Mouse (Mus musculus): ENCODE measurements at regions not wholly inside any gene's neighbourhood (a gene's known extent, or its start where the extent isn't known, plus 50 kb on each side); places are given as distances from the start of the nearest gene placed in this dataset.

- Histone ChIP-seq H3K36me3 (no peaks in the 10 kb centered on the region), H3K27me3 (ENCODE audit: low read depth, poor library complexity, severe bottlenecking) (no peaks in the 10 kb centered on the region), H3K9me3 (replicated peaks) (no peaks in the 10 kb centered on the region), H3K27ac (replicated peaks) (no peak overlapping the region; the same call in 1 of the 2 replicates), H3K4me3 (no peak overlapping the region), H3K4me1 (peaks cover 20% of the 10 kb centered on the region)
- 53% methylated on average over 3 of the region's 3 CpGs for WGBS
- DNase-seq (ENCODE audit: low spot score): no peak
These were observed 99.8 kb downstream of the Etaa1 start for GRCm38 (mm10) chr11:17853832-17854231.

- WGBS: 72% methylated on average over 9 of the region's 9 CpGs
- no peaks in the 10 kb centered on the region for H3K4me1 ChIP-seq
- H3K27me3 ChIP-seq (ENCODE audit: low read depth, poor library complexity, severe bottlenecking): no peaks in the 10 kb centered on the region
- DNase-seq (ENCODE audit: low spot score): no peak
- H3K9me3 ChIP-seq (replicated peaks): no peaks in the 10 kb centered on the region
- H3K4me3 ChIP-seq: no peak overlapping the region
- no peaks in the 10 kb centered on the region for H3K36me3 ChIP-seq
- no peak overlapping the region for H3K27ac ChIP-seq (replicated peaks)
These were observed 94.1 kb downstream of the Etaa1 start for GRCm38 (mm10) chr11:17859364-17860131.

GRCm38 (mm10) chr11:17864833-17865397 is 88.8 kb downstream of the Etaa1 start:
- WGBS: 70% methylated on average over 4 of the region's 4 CpGs
- no peak for DNase-seq (ENCODE audit: low spot score)
- H3K27me3 ChIP-seq (ENCODE audit: low read depth, poor library complexity, severe bottlenecking): no peaks in the 10 kb centered on the region
- no peak overlapping the region for H3K27ac ChIP-seq (replicated peaks)
- 0 out of 2 replicates have a peak, but pooled peaks cover 5% of the 10 kb centered on the region for H3K4me1 ChIP-seq
- H3K9me3 ChIP-seq (replicated peaks): no peaks in the 10 kb centered on the region
- H3K4me3 ChIP-seq: no peak overlapping the region
- H3K36me3 ChIP-seq: no peaks in the 10 kb centered on the region

GRCm38 (mm10) chr11:17870690-17871089 is 83.0 kb downstream of the Etaa1 start:
- Histone ChIP-seq H3K36me3 (no peaks in the 10 kb centered on the region), H3K27ac (replicated peaks) (no peak overlapping the region), H3K4me1 (no peaks in the 10 kb centered on the region), H3K27me3 (ENCODE audit: low read depth, poor library complexity, severe bottlenecking) (no peaks in the 10 kb centered on the region), H3K4me3 (no peak overlapping the region), H3K9me3 (replicated peaks) (no peaks in the 10 kb centered on the region)
- no peak for DNase-seq (ENCODE audit: low spot score)
- WGBS: 83% methylated on average over 2 of the region's 2 CpGs

- Histone ChIP-seq H3K9me3 (replicated peaks) (no peaks in the 10 kb centered on the region), H3K27ac (replicated peaks) (no peak overlapping the region), H3K4me3 (no peak overlapping the region), H3K27me3 (ENCODE audit: low read depth, poor library complexity, severe bottlenecking) (no peaks in the 10 kb centered on the region), H3K4me1 (no peaks in the 10 kb centered on the region), H3K36me3 (no peaks in the 10 kb centered on the region)
- 84% methylated on average over 7 of the region's 7 CpGs for WGBS
- no peak for DNase-seq (ENCODE audit: low spot score)
These were observed 81.8 kb downstream of the Etaa1 start for GRCm38 (mm10) chr11:17871920-17872319.

GRCm38 (mm10) chr11:17883276-17883675 is 70.4 kb downstream of the Etaa1 start:
- 83% methylated on average over 1 of the region's 1 CpGs for WGBS
- H3K36me3 ChIP-seq: no peaks in the 10 kb centered on the region
- no peaks in the 10 kb centered on the region for H3K27me3 ChIP-seq (ENCODE audit: low read depth, poor library complexity, severe bottlenecking)
- DNase-seq (ENCODE audit: low spot score): no peak
- H3K4me3 ChIP-seq: no peak overlapping the region
- H3K27ac ChIP-seq (replicated peaks): no peak overlapping the region
- H3K4me1 ChIP-seq: no peaks in the 10 kb centered on the region
- no peaks in the 10 kb centered on the region for H3K9me3 ChIP-seq (replicated peaks)
